Mouse (Mus musculus) kidney, embryonic 15.5 days (tissue): ENCODE measurements around the gene Selenow. TPM values are rescaled to one million over a fixed set of nuclear protein-coding genes. Genes with fewer than 3 reads are reported as not detected.

ENCODE experiments used
- ATAC-seq: fragments of 200-750 bp; cut with Nextera tagmentation; replicated peaks from 2 replicates; pipeline ENCODE4 v1.8.0; 2017; ENCODE audit warnings: moderate TSS enrichment; ENCODE audit not compliant: low FRiP score
- H3K27ac ChIP-seq: fragments of 300-500 bp; sonication (generic); 2 replicates; pipeline ENCODE4 v1.5.1; 2015; ENCODE audit warnings: mild to moderate bottlenecking, inconsistent platforms
- H3K27me3 ChIP-seq: fragments of 300-500 bp; sonication (generic); 2 replicates; pipeline ENCODE4 v1.6.1; 2015; ENCODE audit warnings: inconsistent platforms
- H3K36me3 ChIP-seq: fragments of 300-500 bp; sonication (generic); 2 replicates; pipeline ENCODE4 v1.6.1; 2015; ENCODE audit warnings: inconsistent platforms
- H3K4me1 ChIP-seq: fragments of 300-500 bp; sonication (generic); 2 replicates; pipeline ENCODE4 v1.6.1; 2015; ENCODE audit warnings: inconsistent platforms
- H3K4me2 ChIP-seq: fragments of 300-500 bp; sonication (generic); 2 replicates; pipeline ENCODE4 v1.6.1; 2015; ENCODE audit warnings: moderate library complexity, mild to moderate bottlenecking, inconsistent platforms
- H3K4me3 ChIP-seq: fragments of 300-500 bp; sonication (generic); replicated peaks from 2 replicates; pipeline ENCODE4 v1.5.1; 2015; ENCODE audit warnings: mild to moderate bottlenecking, inconsistent platforms
- H3K9ac ChIP-seq: fragments of 300-500 bp; sonication (generic); 2 replicates; pipeline ENCODE4 v1.6.1; 2015; ENCODE audit warnings: mild to moderate bottlenecking, inconsistent platforms
- H3K9me3 ChIP-seq: fragments of 300-500 bp; sonication (generic); replicated peaks from 2 replicates; pipeline ENCODE4 v1.6.1; 2016; ENCODE audit warnings: inconsistent platforms
- WGBS: fragments of 180-500 bp; shearing (Covaris S2); methylation state at CpG from one replicate; pipeline ENCODE4 v1.1.7; 2015; ENCODE audit warnings: mixed read lengths; 5-methylcytosine and 5-hydroxymethylcytosine counted together
- polyA plus RNA-seq: library from polyadenylated mRNA; unstranded; fragments of >200 nt; fragmentation: Nextera tagmentation; extraction: Ambion mirVana; gene quantifications from 2 replicates; pipeline ENCODE4 v1.2.1, GENCODE M21; 2015

Gene Selenow
- polyA plus RNA-seq = 745 and 748 TPM in 2 replicates

- Histone ChIP-seq H3K9ac (peak within 1 kb of the TSS; percentile 77), H3K4me2 (peak within 1 kb of the TSS; percentile 83), H3K9me3 (no peaks in the 10 kb centered on the region), H3K27ac (peak within 1 kb of the TSS; percentile 81), H3K27me3 (no peaks in the 10 kb centered on the region), H3K4me1 (peaks cover 27% of the 10 kb centered on the region), H3K36me3 (peaks cover 30% of the 10 kb centered on the region), H3K4me3 (peak within 1 kb of the TSS; percentile 74)
- 0% methylated on average over 33 of the region's 33 CpGs for WGBS
- peak; percentile 95 for ATAC-seq
Observed at GRCm38 (mm10) chr7:15922220-15922773, at the start of gene Selenow. Selenow (minus strand) TSS chr7:15922402.

GRCm38 (mm10) chr7:15969674-15970073 is 47.5 kb upstream of the Selenow start:
- H3K9ac ChIP-seq = no peak overlapping the region
- H3K4me2 ChIP-seq = no peak overlapping the region
- H3K36me3 ChIP-seq = peaks cover 41% of the 10 kb centered on the region
- H3K27ac ChIP-seq = no peak overlapping the region
- H3K4me1 ChIP-seq = peaks cover 12% of the 10 kb centered on the region
- no peak overlapping the region for H3K4me3 ChIP-seq
- ATAC-seq = no peak
- no peaks in the 10 kb centered on the region for H3K27me3 ChIP-seq
- no peaks in the 10 kb centered on the region for H3K9me3 ChIP-seq
- whole genome bisulfite sequencing = 85% methylated on average over 3 of the region's 3 CpGs

GRCm38 (mm10) chr7:15968322-15968721 is 46.1 kb upstream of the Selenow start:
- no peaks in the 10 kb centered on the region for H3K27me3 ChIP-seq
- no peak overlapping the region for H3K9ac ChIP-seq
- ATAC-seq = no peak
- H3K9me3 ChIP-seq = no peaks in the 10 kb centered on the region
- no peak overlapping the region for H3K4me3 ChIP-seq
- H3K4me1 ChIP-seq = peaks cover 24% of the 10 kb centered on the region
- H3K36me3 ChIP-seq = peaks cover 28% of the 10 kb centered on the region
- 80% methylated on average over 8 of the region's 8 CpGs for WGBS
- H3K27ac ChIP-seq = no peak overlapping the region
- no peak overlapping the region for H3K4me2 ChIP-seq

- peaks cover 34% of the 10 kb centered on the region for H3K4me1 ChIP-seq
- H3K27me3 ChIP-seq = no peaks in the 10 kb centered on the region
- WGBS = under 1% methylated on average over 22 of the region's 22 CpGs
- H3K4me3 ChIP-seq = peak within 1 kb of the TSS; percentile 51
- H3K27ac ChIP-seq = 0 out of 2 replicates have a peak within 1 kb of the TSS, but pooled peaks have one; percentile 19
- no peaks in the 10 kb centered on the region for H3K9me3 ChIP-seq
- peaks cover 18% of the 10 kb centered on the region for H3K36me3 ChIP-seq
- H3K9ac ChIP-seq = peak within 1 kb of the TSS; percentile 32
- peak within 1 kb of the TSS; percentile 69 for H3K4me2 ChIP-seq
- ATAC-seq = peak; percentile 84
Observed at GRCm38 (mm10) chr7:15967312-15967711, 45.1 kb upstream of the Selenow start, which contains the start of gene Ehd2. Ehd2 (minus strand) TSS chr7:15967567.

- H3K4me3 ChIP-seq = peak overlapping the region; percentile 51
- no peak overlapping the region for H3K9ac ChIP-seq
- no peaks in the 10 kb centered on the region for H3K27me3 ChIP-seq
- no peak for ATAC-seq
- no peaks in the 10 kb centered on the region for H3K9me3 ChIP-seq
- peaks cover 42% of the 10 kb centered on the region for H3K4me1 ChIP-seq
- peak overlapping the region; percentile 69 for H3K4me2 ChIP-seq
- no peak overlapping the region for H3K27ac ChIP-seq
- H3K36me3 ChIP-seq = peaks cover 10% of the 10 kb centered on the region
- 73% methylated on average over 3 of the region's 3 CpGs for WGBS
Observed at GRCm38 (mm10) chr7:15966489-15966888, 44.3 kb upstream of the Selenow start.

GRCm38 (mm10) chr7:15963798-15964652 is 41.8 kb upstream of the Selenow start:
- 79% methylated on average over 32 of the region's 32 CpGs for WGBS
- peaks cover 5% of the 10 kb centered on the region; the same call in 1 of the 2 replicates for H3K36me3 ChIP-seq
- H3K27me3 ChIP-seq = no peaks in the 10 kb centered on the region
- peak overlapping the region; percentile 69 for H3K4me2 ChIP-seq
- H3K4me3 ChIP-seq = no peak overlapping the region
- H3K4me1 ChIP-seq = peaks cover 53% of the 10 kb centered on the region
- H3K27ac ChIP-seq = peak overlapping the region; percentile 84
- no peak overlapping the region for H3K9ac ChIP-seq
- ATAC-seq = no peak
- no peaks in the 10 kb centered on the region for H3K9me3 ChIP-seq

GRCm38 (mm10) chr7:15962311-15963288 is 40.4 kb upstream of the Selenow start:
- H3K27me3 ChIP-seq = no peaks in the 10 kb centered on the region
- ATAC-seq = peak; percentile 40
- peak overlapping the region; percentile 39 for H3K4me2 ChIP-seq
- peak overlapping the region; percentile 84 for H3K27ac ChIP-seq
- 0 out of 2 replicates have a peak overlapping the region, but pooled peaks have one; percentile 10 for H3K9ac ChIP-seq
- H3K4me1 ChIP-seq = peaks cover 53% of the 10 kb centered on the region
- WGBS = 35% methylated on average over 12 of the region's 12 CpGs
- peak overlapping the region; percentile 14; the same call in 1 of the 2 replicates for H3K4me3 ChIP-seq
- H3K9me3 ChIP-seq = no peaks in the 10 kb centered on the region
- peaks cover 13% of the 10 kb centered on the region; the same call in 1 of the 2 replicates for H3K36me3 ChIP-seq

GRCm38 (mm10) chr7:15961798-15962197 is 39.6 kb upstream of the Selenow start:
- Histone ChIP-seq H3K4me1 (peaks cover 50% of the 10 kb centered on the region), H3K4me3 (no peak overlapping the region), H3K27me3 (no peaks in the 10 kb centered on the region), H3K9ac (no peak overlapping the region), H3K4me2 (peak overlapping the region; percentile 39; the same call in 1 of the 2 replicates), H3K9me3 (no peaks in the 10 kb centered on the region), H3K36me3 (peaks cover 21% of the 10 kb centered on the region), H3K27ac (peak overlapping the region; percentile 84)
- 87% methylated on average over 7 of the region's 7 CpGs for WGBS
- no peak for ATAC-seq

- no peaks in the 10 kb centered on the region for H3K27me3 ChIP-seq
- peak overlapping the region; percentile 84 for H3K27ac ChIP-seq
- peaks cover 50% of the 10 kb centered on the region for H3K4me1 ChIP-seq
- no peak overlapping the region for H3K4me3 ChIP-seq
- peaks cover 25% of the 10 kb centered on the region for H3K36me3 ChIP-seq
- H3K9ac ChIP-seq = no peak overlapping the region
- 0 out of 2 replicates have a peak overlapping the region, but pooled peaks have one; percentile 4 for H3K4me2 ChIP-seq
- 49% methylated on average over 4 of the region's 4 CpGs for WGBS
- no peaks in the 10 kb centered on the region for H3K9me3 ChIP-seq
- no peak for ATAC-seq
Observed at GRCm38 (mm10) chr7:15961239-15961638, 39.0 kb upstream of the Selenow start.

- peak overlapping the region; percentile 84 for H3K27ac ChIP-seq
- no peaks in the 10 kb centered on the region for H3K27me3 ChIP-seq
- no peak overlapping the region for H3K9ac ChIP-seq
- peaks cover 52% of the 10 kb centered on the region for H3K4me1 ChIP-seq
- no peak overlapping the region for H3K4me2 ChIP-seq
- H3K4me3 ChIP-seq = no peak overlapping the region
- no peaks in the 10 kb centered on the region for H3K9me3 ChIP-seq
- WGBS = 20% methylated on average over 4 of the region's 4 CpGs
- H3K36me3 ChIP-seq = peaks cover 25% of the 10 kb centered on the region
- ATAC-seq = no peak
Observed at GRCm38 (mm10) chr7:15960691-15961090, 38.5 kb upstream of the Selenow start.

- Histone ChIP-seq H3K27me3 (no peaks in the 10 kb centered on the region), H3K36me3 (peaks cover 45% of the 10 kb centered on the region), H3K4me3 (no peak overlapping the region), H3K4me1 (peaks cover 24% of the 10 kb centered on the region), H3K9ac (no peak overlapping the region), H3K9me3 (0 out of 2 replicates have a peak, but pooled peaks cover 4% of the 10 kb centered on the region), H3K27ac (peak overlapping the region; percentile 60), H3K4me2 (no peak overlapping the region)
- whole genome bisulfite sequencing = 78% methylated on average over 5 of the region's 5 CpGs
- ATAC-seq = no peak
Observed at GRCm38 (mm10) chr7:15956143-15956542, 33.9 kb upstream of the Selenow start.
